Mouse (Mus musculus) right cerebral cortex, postnatal 4 days (tissue): Measurements from ENCODE around the gene Sae1.
"Not testable (repeated sequence)": the region's sequence is repeated elsewhere in the genome, so short reads cannot be mapped to it uniquely, and the experiment has no call there.

ENCODE experiments used
- DNase-seq: peaks from one replicate; pipeline ENCODE4 v3.0.0-alpha.2; 2022

The Sae1 gene

DNA sequence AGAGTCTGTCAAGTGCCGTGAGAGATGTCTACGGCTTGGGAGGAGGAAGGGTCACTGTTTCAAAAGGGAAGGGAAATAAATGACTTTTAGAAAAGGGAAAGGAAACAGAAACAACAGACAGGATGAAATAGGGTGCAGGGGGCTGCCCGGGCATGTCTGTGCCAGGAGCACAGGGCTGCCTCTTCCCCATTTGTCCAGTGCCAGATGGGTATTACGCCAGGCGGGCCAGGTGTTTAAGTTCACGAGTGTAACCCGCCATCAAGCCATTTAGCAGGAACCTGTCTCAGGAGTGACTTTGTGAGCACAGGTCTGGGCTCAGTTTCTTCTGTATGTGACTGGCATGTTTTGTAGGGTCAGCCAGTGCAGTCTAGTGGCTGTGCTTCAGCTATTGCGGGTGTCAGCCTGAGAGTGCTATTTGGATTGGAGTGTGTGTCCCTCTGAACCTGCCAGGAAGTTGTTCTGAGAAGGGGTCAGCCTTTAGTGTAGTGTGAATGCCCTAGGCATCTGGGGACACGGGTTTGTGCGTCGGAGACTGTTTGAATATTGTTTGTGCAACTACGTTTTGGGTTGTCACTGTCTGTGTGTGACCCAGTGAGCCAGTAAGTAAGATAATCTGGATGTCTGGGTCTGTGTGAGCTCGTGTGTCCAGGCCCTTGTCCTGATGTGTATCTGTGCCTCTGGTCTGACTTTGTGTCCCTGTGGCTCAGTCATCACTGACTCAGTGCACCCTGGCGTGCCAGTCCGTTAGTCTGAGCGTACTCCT, 78.9 kb downstream of the Sae1 start:
- DNase-seq, result no peak

DNA sequence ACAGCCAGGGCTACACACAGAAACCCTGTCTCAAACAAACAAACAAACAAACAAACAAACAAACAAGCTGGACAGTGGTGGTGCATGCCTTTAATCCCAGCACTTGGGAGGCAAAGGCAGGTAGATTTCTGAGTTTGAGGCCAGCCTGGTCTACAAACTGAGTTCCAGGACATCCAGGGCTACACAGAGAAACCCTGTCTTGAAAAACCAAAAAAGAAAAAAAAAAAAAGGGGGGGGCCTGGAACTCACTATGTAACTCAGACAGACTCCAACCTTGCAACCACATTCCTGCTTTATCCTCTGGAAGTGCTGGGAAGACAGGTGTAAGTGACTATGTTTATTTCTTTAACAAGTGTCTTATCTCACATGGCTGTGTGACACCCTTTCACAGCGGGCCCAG, 79.5 kb downstream of the Sae1 start, which contains the start of gene Bbc3:
Bbc3 (plus strand) TSS at position 301 of the 400 bp plus-strand sequence.
- not testable (repeated sequence) for DNase-seq

DNA sequence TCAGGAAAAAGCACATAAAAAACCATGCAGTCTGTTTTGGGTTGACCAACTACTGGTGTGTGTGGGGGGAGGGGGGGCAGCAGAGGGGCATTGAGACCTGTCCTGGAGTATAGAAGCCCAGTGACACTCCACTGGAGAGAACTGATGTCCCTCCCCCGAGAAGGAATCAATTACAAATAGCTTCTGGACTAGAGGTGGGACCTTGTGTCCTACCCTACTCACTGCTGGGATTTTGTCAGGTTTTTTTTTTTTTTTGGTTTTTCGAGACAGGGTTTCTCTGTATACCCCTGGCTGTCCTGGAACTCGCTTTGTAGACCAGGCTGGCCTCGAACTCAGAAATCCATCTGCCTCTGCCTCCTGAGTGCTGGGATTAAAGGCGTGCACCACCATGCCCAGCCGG, 80.5 kb downstream of the Sae1 start:
- not testable (repeated sequence) for DNase-seq

GRCm38 (mm10) chr7:16299419-16300035, 88.1 kb downstream of the Sae1 start:
- DNase-seq, result peak; percentile 93

DNA sequence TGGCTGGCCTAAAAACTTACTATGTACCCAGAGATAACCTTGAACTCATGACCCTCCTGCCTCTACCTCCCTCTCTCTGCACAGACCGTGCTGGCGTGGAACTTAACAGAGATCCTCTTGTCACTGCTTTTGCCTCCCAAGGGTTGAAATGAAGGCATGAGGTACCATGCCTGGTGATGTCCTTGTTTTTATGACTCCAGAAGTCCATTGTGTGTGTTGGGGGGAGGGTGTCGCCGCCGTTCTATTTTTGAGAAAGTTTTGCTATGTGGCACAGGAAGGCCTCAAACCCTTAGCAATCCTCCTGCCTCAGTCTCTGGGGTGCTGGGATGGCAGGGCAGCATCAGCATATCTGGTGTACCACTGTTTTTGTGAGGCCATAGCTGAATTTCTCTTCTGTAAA, 88.7 kb downstream of the Sae1 start:
- no peak for DNase-seq

DNA sequence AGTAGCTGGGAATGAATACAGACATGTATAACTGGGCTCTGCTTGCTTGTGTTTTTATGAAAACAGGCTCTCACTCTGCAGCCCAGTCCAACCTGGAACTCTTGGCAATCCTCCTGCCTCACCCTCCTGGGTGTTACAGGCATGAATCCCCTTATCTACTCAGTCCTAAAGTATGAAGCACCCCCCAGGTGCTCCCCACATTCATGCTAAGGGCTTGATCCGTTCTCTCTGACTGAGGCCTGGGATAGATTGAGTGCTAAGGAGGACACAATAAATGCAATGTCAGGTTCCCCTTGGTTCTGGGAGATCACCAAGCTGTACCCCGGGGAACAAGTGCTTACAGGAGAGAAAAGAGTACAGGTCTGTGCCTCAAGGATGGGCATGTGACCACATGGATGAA, 90.0 kb downstream of the Sae1 start:
- DNase-seq, result no peak

DNA sequence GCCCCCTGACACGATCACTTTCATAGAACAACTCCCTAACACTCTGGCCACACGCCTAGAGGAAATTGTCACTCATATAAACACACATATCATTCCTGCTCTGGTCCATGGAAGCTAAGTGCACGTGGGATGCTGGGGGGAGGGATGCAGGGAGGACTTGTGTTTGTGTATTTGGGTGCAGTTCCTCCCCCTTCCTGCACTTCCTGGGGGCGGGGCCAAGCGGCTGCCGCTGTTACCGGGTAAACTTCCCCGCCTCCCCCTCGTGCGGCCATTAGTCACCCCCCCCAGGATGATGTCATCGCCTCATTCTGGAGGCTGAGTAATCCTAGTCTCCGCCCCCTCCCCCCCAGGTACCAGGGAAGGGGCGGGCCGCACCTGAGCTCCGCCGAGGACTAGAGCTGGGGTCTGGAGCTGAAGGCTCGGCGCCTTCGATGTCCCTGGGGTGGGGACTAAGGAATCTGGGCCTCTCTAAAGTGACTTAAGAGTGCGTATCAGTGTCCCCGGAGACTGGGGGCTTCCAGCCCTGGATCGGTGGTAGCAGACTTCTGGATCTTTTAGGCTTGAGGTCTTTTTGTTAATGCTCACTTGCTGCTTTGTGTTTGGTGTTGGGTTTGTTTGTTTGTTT, 90.7 kb downstream of the Sae1 start:
- DNase-seq, result peak; percentile 80

DNA sequence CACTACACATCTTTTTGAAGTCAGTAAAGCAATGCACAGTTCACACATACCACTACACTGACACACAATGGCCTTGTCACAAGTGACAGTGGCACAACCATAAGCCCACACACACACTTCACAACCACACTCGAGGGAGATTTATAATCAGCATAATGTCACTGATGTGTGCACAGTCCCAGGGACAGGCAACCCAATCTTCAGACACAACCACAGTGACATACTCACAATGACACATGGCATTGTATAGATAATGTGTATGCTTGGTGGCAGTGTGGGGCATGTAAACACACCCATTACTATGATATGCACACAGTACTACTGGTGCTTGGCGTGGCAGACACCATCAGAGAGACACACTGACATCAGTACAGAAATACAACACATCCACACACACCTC, 91.5 kb downstream of the Sae1 start:
- DNase-seq, result no peak

- DNase-seq, result peak; percentile 59
These were observed 92.2 kb downstream of the Sae1 start for GRCm38 (mm10) chr7:16295321-16295900.

DNA sequence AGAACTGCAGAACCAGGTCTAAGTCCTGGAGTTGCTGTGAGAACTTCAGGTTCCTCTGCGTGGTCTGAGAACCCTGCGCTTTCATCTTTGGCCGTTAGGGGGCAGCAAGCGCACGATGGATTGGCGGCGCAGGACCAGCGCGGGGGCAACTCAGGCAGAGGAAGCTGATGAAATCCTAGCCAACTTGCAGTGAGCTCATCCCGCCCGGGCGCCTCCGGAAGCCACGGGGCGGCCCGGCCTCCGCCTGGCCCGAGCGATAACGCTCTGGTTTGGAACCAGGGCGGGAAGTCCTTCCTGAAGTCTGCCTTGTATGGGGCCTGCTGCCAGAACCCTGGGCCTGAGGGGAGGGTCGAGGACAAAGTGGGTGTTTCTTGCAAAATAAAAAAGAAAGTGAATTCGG, 92.8 kb downstream of the Sae1 start:
- DNase-seq, result peak; percentile 94

- DNase-seq, result no peak
These were observed 93.3 kb downstream of the Sae1 start for GRCm38 (mm10) chr7:16294346-16294745.

DNA sequence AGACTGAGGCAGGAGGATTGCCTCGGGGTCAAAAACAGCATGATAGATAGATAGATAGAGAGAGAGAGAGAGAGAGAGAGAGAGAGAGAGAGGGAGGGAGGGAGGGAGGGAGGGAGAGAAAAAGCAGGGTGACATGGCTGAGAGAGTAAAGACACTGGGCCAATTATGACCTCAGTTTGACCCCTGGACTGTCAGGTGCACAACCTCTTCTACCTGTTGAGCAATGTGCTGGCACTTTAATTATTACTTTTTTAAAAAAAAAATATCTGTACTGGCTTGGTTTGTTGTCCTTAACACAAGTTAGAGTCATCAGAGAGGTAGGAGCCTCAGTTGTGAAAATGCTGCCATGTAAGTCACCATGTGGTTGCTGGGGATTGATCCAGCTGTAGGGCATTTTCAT, 99.8 kb downstream of the Sae1 start:
- no peak for DNase-seq

DNA sequence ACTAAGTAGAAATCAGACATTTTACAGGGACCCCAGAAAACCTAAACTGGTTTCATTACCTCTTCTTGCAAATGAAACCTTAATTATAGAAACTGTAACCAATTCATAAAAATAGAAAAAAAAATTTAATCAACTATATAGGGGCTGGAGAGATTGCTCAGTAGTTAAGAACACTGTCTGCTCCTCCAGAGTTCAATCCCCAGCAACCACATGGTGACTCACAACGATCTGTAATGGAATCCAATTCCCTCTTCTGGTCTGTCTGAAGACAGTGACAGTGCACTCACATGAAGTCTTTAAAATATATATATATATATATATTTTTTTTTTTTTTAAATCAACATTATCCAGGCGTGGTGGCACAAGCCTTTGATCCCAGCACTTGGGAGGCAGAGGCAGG, 100.6 kb downstream of the Sae1 start:
- DNase-seq, result no peak

GRCm38 (mm10) chr7:16286026-16286961, 101.3 kb downstream of the Sae1 start, which contains the start of gene Ccdc9:
Ccdc9 (minus strand) TSS chr7:16286795.
- DNase-seq, result peak; percentile 100

- peak; percentile 30 for DNase-seq
These were observed 102.1 kb downstream of the Sae1 start for GRCm38 (mm10) chr7:16285450-16286025.

- no peak for DNase-seq
These were observed 102.7 kb downstream of the Sae1 start for GRCm38 (mm10) chr7:16284904-16285303.

DNA sequence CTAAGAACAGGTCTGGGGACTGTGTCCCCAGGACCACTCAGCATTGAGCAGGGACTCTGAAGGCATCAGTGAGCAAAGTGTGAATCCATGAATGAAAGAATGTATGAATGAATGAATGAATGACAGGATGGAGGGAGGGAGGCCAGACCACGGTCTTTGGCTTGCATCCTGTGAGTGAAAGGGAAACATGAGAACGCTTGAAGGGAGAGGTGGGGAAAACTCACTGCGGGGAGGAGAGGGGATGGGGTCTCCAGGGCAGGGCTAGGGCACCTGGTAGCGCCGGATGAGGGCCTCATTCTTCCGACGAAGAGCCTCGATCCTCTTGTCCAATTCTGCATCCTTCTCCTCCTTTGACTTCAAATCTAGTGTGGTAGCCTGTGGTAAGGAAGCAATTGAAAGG, 103.6 kb downstream of the Sae1 start:
- no peak for DNase-seq

- no peak for DNase-seq
These were observed 105.3 kb downstream of the Sae1 start for GRCm38 (mm10) chr7:16282334-16282733.

DNA sequence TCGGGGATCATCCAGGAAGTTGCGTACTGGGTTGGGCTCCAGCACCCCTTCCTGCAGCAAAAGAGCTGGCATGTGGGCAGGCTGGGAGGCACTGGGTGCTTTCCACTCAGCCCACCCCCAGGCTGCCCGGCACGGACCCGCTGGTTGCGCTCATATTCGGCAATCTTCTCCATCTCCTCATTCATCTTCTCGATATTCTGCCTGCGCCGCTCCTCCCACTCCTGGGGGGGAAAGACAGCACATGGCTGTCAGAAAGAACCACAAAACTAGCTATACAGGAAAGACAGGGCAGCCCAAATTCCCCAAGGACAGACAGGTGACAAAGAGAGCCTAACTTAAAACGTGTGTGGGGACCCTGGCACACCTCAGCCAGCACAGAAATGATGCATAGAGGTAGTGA, 106.9 kb downstream of the Sae1 start:
- DNase-seq, result no peak

GRCm38 (mm10) chr7:16274922-16275890, 112.4 kb downstream of the Sae1 start:
- no peak for DNase-seq

DNA sequence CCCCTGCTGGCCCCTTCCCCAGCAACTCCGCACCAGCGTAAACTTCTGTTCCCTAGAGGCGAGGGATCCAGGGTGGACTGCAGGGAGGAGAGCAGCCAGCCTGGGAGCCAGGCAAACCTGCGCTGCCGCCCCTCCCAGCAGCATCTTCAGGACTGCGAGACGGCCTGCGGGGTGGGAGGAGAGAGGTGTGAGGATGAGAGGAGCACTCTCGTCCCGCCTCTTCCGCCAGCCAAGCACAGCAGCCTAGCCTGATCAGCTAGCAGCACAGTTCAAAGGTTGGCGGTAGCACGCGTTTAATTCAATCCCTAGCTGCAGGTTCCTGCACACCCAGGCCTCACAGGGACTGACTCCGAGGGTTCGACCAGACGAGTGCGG, 113.9 kb downstream of the Sae1 start:
- no peak for DNase-seq
